Mouse (Mus musculus): ENCODE measurements around the gene Arl11. TPM values are rescaled to one million over a fixed set of nuclear protein-coding genes. Genes with fewer than 3 reads are reported as not detected.

The Arl11 gene
- polyA plus RNA-seq, 1 experiment from 2014 or later, result 0.45 TPM

Other genes with a start within 250 kb of the Arl11 start
- gene Sacs, start 171.3 kb upstream of the Arl11 start, polyA plus RNA-seq (2015; fragmentation: Nextera tagmentation; extraction: Ambion mirVana), result 3.0 and 3.3 TPM in 2 replicates
- gene Sgcg, start 51.3 kb upstream of the Arl11 start, polyA plus RNA-seq (2015; fragmentation: Nextera tagmentation; extraction: Ambion mirVana), result 7.2 and 9.8 TPM in 2 replicates
- 13.0 and 14.7 TPM in 2 replicates for gene Ebpl, start 50.7 kb downstream of the Arl11 start, polyA plus RNA-seq (2015; fragmentation: Nextera tagmentation; extraction: Ambion mirVana)
- gene Kpna3, start 130.1 kb downstream of the Arl11 start, polyA plus RNA-seq (2015; fragmentation: Nextera tagmentation; extraction: Ambion mirVana), result 52.2 and 57.5 TPM in 2 replicates
- gene Spryd7, start 247.1 kb downstream of the Arl11 start, polyA plus RNA-seq (2015; fragmentation: Nextera tagmentation; extraction: Ambion mirVana), result 20.0 and 23.3 TPM in 2 replicates